Mouse (Mus musculus) hindbrain, postnatal 0 days (tissue): ENCODE data around the gene Wdpcp. TPM values are rescaled to one million over a fixed set of nuclear protein-coding genes. Genes with fewer than 3 reads are reported as not detected.

Experiments
- ATAC-seq: fragments of 200-750 bp; cut with Nextera tagmentation; 2 replicates; pipeline ENCODE4 v1.8.0; 2017; ENCODE audit warnings: mild to moderate bottlenecking, moderate TSS enrichment, moderate library complexity
- DNase-seq: peaks from one replicate; pipeline ENCODE4 v3.0.0-alpha.2; 2015; ENCODE audit warnings: low spot score
- H3K27ac ChIP-seq: fragments of 300-500 bp; sonication (generic); 2 replicates; pipeline ENCODE4 v1.5.1; 2014; ENCODE audit warnings: mild to moderate bottlenecking
- H3K27me3 ChIP-seq: fragments of 300-500 bp; sonication (generic); 2 replicates; pipeline ENCODE4 v1.6.1; 2014; ENCODE audit warnings: low read length, mixed read lengths; ENCODE audit not compliant: insufficient read depth
- H3K36me3 ChIP-seq: fragments of 300-500 bp; sonication (generic); 2 replicates; pipeline ENCODE4 v1.6.1; 2014; ENCODE audit warnings: low read length, mixed read lengths; ENCODE audit not compliant: insufficient read depth
- H3K4me1 ChIP-seq: fragments of 300-500 bp; sonication (generic); 2 replicates; pipeline ENCODE4 v1.6.1; 2014; ENCODE audit warnings: antibody characterized with exemption, low read length, mixed read lengths; ENCODE audit not compliant: insufficient read depth
- H3K4me2 ChIP-seq: fragments of 300-500 bp; sonication (generic); 2 replicates; pipeline ENCODE4 v1.6.1; 2014; ENCODE audit warnings: low read depth, mild to moderate bottlenecking, low read length, moderate library complexity, mixed read lengths
- H3K4me3 ChIP-seq: fragments of 300-500 bp; sonication (generic); 2 replicates; pipeline ENCODE4 v1.5.1; 2014; ENCODE audit warnings: low read length
- H3K9ac ChIP-seq: fragments of 300-500 bp; sonication (generic); replicated peaks from 2 replicates; pipeline ENCODE4 v1.6.1; 2014; ENCODE audit warnings: mild to moderate bottlenecking, low read length, moderate library complexity, mixed read lengths
- H3K9me3 ChIP-seq: fragments of 300-500 bp; sonication (generic); 2 replicates; pipeline ENCODE4 v1.6.1; 2016; ENCODE audit warnings: low read length, mixed read lengths
- CTCF ChIP-seq: IDR thresholded peaks from 2 replicates; pipeline ENCODE4 v1.5.1; 2016; ENCODE audit warnings: antibody characterized with exemption, control low read depth, low read depth
- WGBS: fragments of 180-500 bp; shearing (Covaris S2); extraction: QIAGEN DNeasy Blood & Tissue Kit; methylation state at CpG from one replicate; pipeline ENCODE4 v1.1.7; 2014; 5-methylcytosine and 5-hydroxymethylcytosine counted together
- polyA plus RNA-seq: library from polyadenylated mRNA; unstranded; fragments of >200 nt; fragmentation: Nextera tagmentation; extraction: Ambion mirVana; gene quantifications from 2 replicates; pipeline ENCODE4 v1.2.1, GENCODE M21; 2015
- total RNA-seq: library from RNA; depleted of rRNA; stranded (reverse); fragments of >200 nt; gene quantifications from 2 replicates; pipeline ENCODE4 v1.2.3, GENCODE M21; 2014

Gene Wdpcp
- total and polyA plus RNA-seq, 2 experiments from 2014 or later = 8.4 to 20.2 TPM

- DNase-seq = no peak
- H3K36me3 ChIP-seq = no peaks in the 10 kb centered on the region
- TF ChIP-seq CTCF = no peak
Measured at GRCm38 (mm10) chr11:21826521-21826920, 254.5 kb downstream of the Wdpcp start.

DNA sequence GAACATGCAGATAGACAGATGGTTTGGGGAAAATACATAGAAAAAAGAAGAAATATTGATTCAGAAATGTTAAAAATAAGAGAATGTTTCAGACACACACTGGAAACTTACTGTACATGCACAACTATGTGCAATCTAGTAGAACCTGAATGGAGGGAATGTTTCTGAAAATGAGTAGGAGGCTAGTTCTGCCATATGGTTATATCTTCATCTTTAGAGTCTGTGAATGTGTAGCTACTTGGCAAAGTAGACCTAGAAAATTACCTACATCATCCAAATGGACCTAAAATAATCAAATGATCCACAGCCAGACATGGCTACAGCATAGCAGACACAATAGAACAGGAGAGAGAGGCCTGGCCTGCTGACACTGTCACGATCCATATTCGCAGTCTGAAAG lies 275.0 kb downstream of the Wdpcp start:
- no peak for TF ChIP-seq CTCF
- Histone ChIP-seq H3K4me3 (no peak overlapping the region), H3K9ac (no peak overlapping the region), H3K27ac (no peak overlapping the region), H3K27me3 (no peaks in the 10 kb centered on the region), H3K36me3 (no peaks in the 10 kb centered on the region), H3K4me2 (no peak overlapping the region), H3K4me1 (no peaks in the 10 kb centered on the region), H3K9me3 (no peaks in the 10 kb centered on the region)
- ATAC-seq = no peak
- DNase-seq = no peak
- 98% methylated on average over 2 of the region's 2 CpGs for WGBS

More at GRCm38 (mm10) chr11:21826521-21826920, 254.5 kb downstream of the Wdpcp start:
- Histone ChIP-seq H3K4me2 (no peak overlapping the region), H3K4me3 (no peak overlapping the region), H3K9ac (no peak overlapping the region), H3K9me3 (no peaks in the 10 kb centered on the region), H3K27me3 (no peaks in the 10 kb centered on the region), H3K4me1 (no peaks in the 10 kb centered on the region; the same call in 1 of the 2 replicates), H3K27ac (no peak overlapping the region)
- 72% methylated on average over 1 of the region's 1 CpGs for WGBS
- ATAC-seq = no peak

DNA sequence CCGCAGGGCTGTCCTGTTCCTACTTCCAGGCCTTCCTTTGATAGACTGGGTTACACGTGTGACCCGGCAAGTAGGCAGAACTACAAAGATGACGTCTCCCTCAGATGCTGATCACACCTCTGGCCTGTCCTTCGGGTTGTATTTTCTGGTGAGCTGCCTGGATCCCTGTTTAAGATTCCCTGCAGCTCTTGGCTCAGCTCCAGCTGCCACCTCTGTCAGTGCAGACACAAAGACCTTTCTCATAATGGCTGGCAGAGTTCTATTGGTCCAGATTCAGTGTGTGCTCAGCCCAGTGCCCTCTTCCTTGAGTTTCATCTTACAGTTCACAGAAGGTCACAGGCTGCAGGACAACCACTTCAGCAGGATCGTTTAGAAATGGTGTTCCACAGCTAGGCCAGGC lies 292.0 kb downstream of the Wdpcp start:
- Histone ChIP-seq H3K27ac (no peak overlapping the region; the same call in 1 of the 2 replicates), H3K4me1 (no peaks in the 10 kb centered on the region), H3K4me2 (no peak overlapping the region), H3K9me3 (peaks cover 4% of the 10 kb centered on the region), H3K4me3 (no peak overlapping the region), H3K27me3 (no peaks in the 10 kb centered on the region), H3K9ac (no peak overlapping the region), H3K36me3 (no peaks in the 10 kb centered on the region)
- no peak for TF ChIP-seq CTCF
- WGBS = 34% methylated on average over 6 of the region's 6 CpGs
- peak; percentile 59; the same call in 1 of the 2 replicates for ATAC-seq
- DNase-seq = peak; percentile 40

GRCm38 (mm10) chr11:21864516-21864915 lies 292.5 kb downstream of the Wdpcp start:
- H3K4me2 ChIP-seq = no peak overlapping the region
- H3K4me1 ChIP-seq = no peaks in the 10 kb centered on the region
- no peak overlapping the region; the same call in 1 of the 2 replicates for H3K27ac ChIP-seq
- no peak for TF ChIP-seq CTCF
- H3K27me3 ChIP-seq = no peaks in the 10 kb centered on the region
- H3K4me3 ChIP-seq = no peak overlapping the region
- DNase-seq (no peak), ATAC-seq (no peak)
- no peak overlapping the region for H3K9ac ChIP-seq
- no peaks in the 10 kb centered on the region for H3K36me3 ChIP-seq
- peaks cover 4% of the 10 kb centered on the region for H3K9me3 ChIP-seq
- 55% methylated on average over 6 of the region's 6 CpGs for WGBS

DNA sequence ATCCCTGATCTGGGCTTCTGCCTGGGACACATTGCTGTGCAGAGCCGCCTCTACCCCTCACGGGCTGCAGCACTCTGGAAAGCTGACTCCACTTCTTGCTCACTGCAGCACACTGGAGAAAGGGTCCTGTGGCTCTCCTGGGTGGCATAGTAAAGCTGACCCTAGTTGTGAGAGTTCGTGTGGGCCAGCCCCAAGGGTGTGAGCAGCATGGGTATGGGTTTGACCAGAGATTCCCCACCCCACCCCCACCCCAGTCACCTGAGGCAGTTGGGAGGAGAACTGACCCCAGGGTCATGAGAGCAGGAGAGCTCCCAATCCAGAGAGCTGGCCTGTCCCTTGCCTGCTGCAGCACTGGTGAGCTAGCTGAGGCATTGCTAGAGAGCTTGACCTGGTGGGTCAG lies 296.6 kb downstream of the Wdpcp start:
- H3K36me3 ChIP-seq = no peaks in the 10 kb centered on the region
- no peak overlapping the region for H3K9ac ChIP-seq
- no peaks in the 10 kb centered on the region for H3K4me1 ChIP-seq
- DNase-seq (no peak), ATAC-seq (no peak)
- no peak overlapping the region for H3K27ac ChIP-seq
- H3K9me3 ChIP-seq = no peaks in the 10 kb centered on the region
- no peak overlapping the region for H3K4me3 ChIP-seq
- 74% methylated on average over 3 of the region's 3 CpGs for WGBS
- H3K4me2 ChIP-seq = no peak overlapping the region
- H3K27me3 ChIP-seq = no peaks in the 10 kb centered on the region
- TF ChIP-seq CTCF = no peak

GRCm38 (mm10) chr11:21870863-21871262 lies 298.8 kb downstream of the Wdpcp start:
- Histone ChIP-seq H3K9me3 (no peaks in the 10 kb centered on the region), H3K36me3 (no peaks in the 10 kb centered on the region), H3K9ac (no peak overlapping the region), H3K4me3 (no peak overlapping the region), H3K27me3 (no peaks in the 10 kb centered on the region), H3K4me2 (no peak overlapping the region), H3K4me1 (no peaks in the 10 kb centered on the region), H3K27ac (no peak overlapping the region)
- WGBS = 55% methylated on average over 1 of the region's 1 CpGs
- no peak for ATAC-seq
- no peak for TF ChIP-seq CTCF
- DNase-seq = no peak

DNA sequence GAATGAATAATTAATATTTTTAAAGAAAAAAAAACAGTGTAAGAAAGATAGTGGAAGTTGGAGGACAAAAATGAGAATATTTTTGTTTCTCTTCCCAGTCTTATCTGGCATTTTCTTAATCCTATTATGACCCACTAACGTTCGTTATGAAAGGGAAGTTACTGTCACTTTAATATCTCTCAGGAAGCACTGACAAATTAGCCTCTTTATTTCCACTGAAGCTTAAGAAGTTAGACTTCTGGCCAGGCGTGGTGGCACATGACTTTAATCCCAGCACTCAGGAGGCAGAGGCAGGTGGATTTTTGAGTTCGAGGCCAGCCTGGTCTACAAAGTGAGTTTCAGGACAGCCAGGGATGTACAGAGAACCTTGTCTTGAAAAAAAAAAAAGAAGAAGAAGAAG lies 299.7 kb downstream of the Wdpcp start:
- ATAC-seq = no peak
- DNase-seq = no peak
- WGBS = 72% methylated on average over 4 of the region's 4 CpGs
- no peak overlapping the region for H3K4me3 ChIP-seq
- no peak overlapping the region for H3K4me2 ChIP-seq
- no peaks in the 10 kb centered on the region for H3K27me3 ChIP-seq
- no peak for TF ChIP-seq CTCF
- H3K27ac ChIP-seq = no peak overlapping the region
- H3K4me1 ChIP-seq = no peaks in the 10 kb centered on the region
- no peaks in the 10 kb centered on the region for H3K36me3 ChIP-seq
- H3K9ac ChIP-seq = no peak overlapping the region
- no peaks in the 10 kb centered on the region for H3K9me3 ChIP-seq
